Mouse (Mus musculus) megakaryocyte, adult 5-6 weeks (primary cell): ENCODE measurements around the gene Cisd1. TPM values are rescaled to one million over a fixed set of nuclear protein-coding genes. Genes with fewer than 3 reads are reported as not detected.

Experiments
- ATAC-seq: 2 replicates; pipeline ENCODE4 v1.8.0; 2016; ENCODE audit warnings: mild to moderate bottlenecking, inconsistent platforms; ENCODE audit not compliant: poor library complexity, severe bottlenecking
- total RNA-seq, 2 experiments: library from RNA; stranded (forward) in 1 of 2; stranded (reverse) in 1 of 2; fragments of 153-499, 151-499 nt in 1 of 2; fragments of 221-1000, 200-1000 nt in 1 of 2; gene quantifications; 2 replicates each; pipeline versions ENCODE4 v1.2.3 to v1.2.4; 2015 to 2017

Gene Cisd1
- total RNA-seq, 2 experiments from 2014 or later = 22.8 to 42.5 TPM

DNA sequence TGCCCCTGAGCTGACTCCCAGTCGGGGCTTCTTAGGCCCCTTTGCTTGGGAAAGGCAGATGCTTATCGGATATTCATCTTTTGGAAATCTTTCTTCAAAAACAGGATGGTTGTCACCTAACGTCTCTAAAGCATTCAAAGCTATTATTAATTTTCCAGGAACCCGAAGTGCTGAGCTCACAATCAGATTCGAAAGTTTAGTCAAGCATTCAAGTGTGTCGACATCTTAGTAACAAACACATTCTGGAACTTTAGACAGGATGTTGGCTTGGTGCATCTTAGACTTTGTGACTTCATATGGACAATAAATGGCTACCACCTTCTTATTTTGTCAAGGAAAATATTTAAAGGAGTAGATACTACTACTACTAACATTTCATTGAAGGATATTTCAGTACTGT is 16.4 kb downstream of the Cisd1 start:
- ATAC-seq = no peak

DNA sequence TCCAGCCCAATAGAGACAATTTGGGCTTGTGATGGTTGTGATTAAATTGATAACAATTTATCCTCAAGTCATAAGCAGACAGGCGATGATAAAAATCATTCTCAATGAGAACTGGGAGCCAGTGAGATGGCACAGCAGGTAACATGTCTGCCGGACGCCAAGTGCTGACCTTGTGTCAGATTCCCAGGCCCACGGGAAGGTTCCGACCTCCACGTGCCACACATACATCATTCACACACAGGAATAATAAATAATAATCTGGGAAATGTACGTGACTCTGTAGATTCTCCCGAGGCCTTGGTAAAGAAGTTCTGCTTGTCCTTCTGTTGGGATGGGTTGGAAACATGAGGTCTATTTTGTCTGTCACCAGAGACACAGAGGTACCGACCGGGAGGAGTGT is 17.4 kb downstream of the Cisd1 start:
- no peak for ATAC-seq

- ATAC-seq = peak; percentile 89
These were observed 18.0 kb downstream of the Cisd1 start for GRCm38 (mm10) chr10:71326789-71327188.

GRCm38 (mm10) chr10:71326123-71326522 is 18.6 kb downstream of the Cisd1 start:
- ATAC-seq = no peak

DNA sequence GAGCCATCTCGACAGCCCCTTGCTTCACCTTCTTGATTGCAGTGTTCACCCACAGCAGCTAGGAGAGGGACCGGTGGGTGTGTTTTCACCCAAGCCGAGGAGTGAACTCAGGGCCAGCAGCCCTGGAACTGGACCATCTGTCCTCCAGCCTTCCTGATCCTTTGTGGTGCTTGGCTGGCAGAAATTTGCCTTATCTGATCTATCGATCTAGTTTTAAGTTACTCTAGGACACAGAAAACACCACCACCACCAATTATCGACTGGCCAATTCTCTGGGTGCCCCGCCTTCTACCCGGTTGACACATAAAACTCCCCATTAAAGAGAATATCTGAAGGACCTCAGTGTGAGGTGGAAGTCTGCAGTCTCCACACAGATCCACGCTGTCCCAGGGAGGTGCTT is 21.1 kb downstream of the Cisd1 start:
- no peak for ATAC-seq

GRCm38 (mm10) chr10:71316497-71316896 is 28.3 kb downstream of the Cisd1 start:
- ATAC-seq = no peak

GRCm38 (mm10) chr10:71316056-71316455 is 28.7 kb downstream of the Cisd1 start:
- no peak for ATAC-seq

- no peak for ATAC-seq
These were observed 30.2 kb downstream of the Cisd1 start for GRCm38 (mm10) chr10:71314596-71314995.

- ATAC-seq = no peak
These were observed 34.5 kb downstream of the Cisd1 start for GRCm38 (mm10) chr10:71310288-71310687.

GRCm38 (mm10) chr10:71308199-71308598 is 36.6 kb downstream of the Cisd1 start:
- 0 out of 2 replicates have a peak, but pooled peaks have one; percentile 12 for ATAC-seq

DNA sequence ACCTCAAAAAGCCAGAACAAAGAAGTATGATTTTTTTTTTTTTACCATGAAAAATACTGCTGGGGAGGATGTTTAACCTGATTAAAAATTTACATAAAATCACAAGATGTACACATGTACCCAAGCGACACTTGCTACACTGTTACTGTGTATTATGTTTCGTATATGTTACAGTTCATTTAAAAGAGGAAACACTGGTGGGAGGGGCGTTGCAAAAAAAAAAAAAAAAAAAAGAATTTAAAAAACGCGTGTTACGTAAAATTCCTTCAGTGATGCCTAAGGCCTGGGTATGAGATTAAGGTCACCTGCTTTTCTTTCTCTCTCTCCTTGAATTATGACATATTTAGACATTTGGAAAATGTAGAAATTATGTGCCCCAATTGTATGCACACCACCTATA is 38.0 kb downstream of the Cisd1 start:
- ATAC-seq = peak; percentile 30; the same call in 1 of the 2 replicates

DNA sequence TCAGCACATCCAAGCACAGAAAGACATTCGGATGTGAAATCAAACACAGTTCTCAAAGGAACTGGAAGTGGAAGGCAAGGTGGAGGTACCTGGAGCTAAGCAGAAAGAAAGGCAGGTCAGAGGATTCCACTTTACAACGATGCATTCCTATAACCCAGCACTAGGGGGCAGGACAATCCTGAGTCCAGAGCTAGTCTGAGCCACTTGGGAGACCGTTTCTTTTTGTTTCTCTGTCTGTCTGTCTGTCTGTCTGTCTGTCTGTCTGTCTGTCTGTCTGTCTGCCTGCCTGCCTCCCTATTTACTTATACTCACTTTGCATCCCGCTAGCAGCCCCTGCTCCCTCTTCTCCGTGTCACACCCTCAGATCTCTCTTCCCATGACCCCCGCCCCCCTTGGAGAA is 38.6 kb downstream of the Cisd1 start:
- peak; percentile 89 for ATAC-seq

GRCm38 (mm10) chr10:71302490-71302889 is 42.3 kb downstream of the Cisd1 start:
- ATAC-seq = peak; percentile 53

- no peak for ATAC-seq
These were observed 44.6 kb downstream of the Cisd1 start for GRCm38 (mm10) chr10:71300161-71300560.

GRCm38 (mm10) chr10:71293245-71293644 is 51.5 kb downstream of the Cisd1 start:
- ATAC-seq = no peak

GRCm38 (mm10) chr10:71292254-71292653 is 52.5 kb downstream of the Cisd1 start:
- ATAC-seq = no peak

DNA sequence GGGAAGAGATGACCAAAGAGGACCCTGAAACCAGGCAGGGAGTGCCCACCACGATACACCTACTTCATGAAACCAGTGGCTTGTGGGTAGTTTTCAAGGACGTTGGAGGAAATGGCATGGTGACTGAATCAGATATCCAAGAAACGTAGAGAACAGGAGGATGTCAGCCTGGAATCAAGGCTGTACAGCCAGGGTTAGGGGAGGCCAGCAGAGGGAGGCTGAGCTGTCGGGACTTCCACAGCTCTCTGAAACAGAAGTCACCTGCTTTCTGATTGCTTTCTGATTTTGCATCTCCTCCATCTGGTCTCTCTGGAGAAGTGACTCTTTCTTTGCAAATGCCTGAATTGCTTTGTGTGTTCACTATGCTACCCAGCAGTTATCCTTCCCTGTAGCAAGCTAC is 53.0 kb downstream of the Cisd1 start:
- ATAC-seq = peak; percentile 28; the same call in 1 of the 2 replicates

GRCm38 (mm10) chr10:71291179-71291661 is 53.5 kb downstream of the Cisd1 start:
- peak; percentile 82 for ATAC-seq

- peak; percentile 98 for ATAC-seq
These were observed 59.6 kb downstream of the Cisd1 start, which contains the start of gene Ube2d1 for GRCm38 (mm10) chr10:71285126-71285580. Gene Ube2d1, minus strand, starts transcription at chr10:71285262.

DNA sequence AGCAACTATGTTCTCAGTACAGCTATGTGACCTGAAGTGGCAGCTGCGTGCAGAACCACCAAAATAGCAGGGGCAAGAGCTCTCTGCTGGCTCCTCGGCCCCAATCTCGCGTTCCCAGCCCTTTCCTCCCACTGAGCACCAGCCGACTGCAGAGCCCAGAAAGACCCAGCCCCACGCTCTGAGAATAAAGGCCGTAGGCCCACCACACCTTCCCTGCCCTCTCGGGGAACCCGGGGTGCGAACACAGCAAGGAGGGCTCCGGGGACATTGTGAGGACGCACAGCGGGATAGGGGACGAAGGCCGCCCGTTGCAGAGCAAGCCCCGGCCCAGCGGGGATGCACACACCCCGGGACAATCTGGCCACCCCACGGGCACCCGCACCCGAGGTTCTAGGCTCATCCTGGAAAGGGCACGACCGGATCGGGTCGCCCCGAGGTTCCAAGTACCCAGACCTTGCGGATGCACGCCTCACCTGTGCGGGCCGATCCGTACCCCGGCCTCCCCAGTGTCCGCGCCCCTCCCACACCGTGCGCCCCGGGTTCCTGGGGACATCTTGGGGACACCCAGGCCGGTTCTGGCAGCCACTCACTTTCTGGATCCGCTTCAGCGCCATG is 60.1 kb downstream of the Cisd1 start:
- ATAC-seq = peak; percentile 33

GRCm38 (mm10) chr10:71284131-71284510 is 60.6 kb downstream of the Cisd1 start:
- no peak for ATAC-seq
